Comparison of ENCODE assay signal across 17 mouse cellular contexts in the genomic region with DNA sequence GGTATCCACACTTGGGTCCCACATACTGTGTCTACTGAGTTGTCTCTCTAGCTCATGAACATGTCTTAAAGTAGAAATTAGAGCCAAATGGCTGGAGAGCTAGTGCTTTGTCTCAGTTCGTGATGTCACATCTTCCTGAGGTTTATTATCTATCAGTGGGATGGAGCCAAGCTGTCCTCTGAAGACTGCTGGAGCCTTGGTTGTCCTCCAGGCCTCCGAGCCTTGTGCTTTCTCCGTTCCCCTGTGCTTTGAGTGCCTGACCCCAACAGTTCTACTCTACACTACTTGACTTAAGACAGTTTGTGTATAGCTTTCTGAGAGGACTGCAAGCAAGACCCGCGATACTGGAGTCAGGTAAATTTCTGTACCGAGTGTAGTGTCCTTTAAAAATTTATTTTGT.
"Had no signal": no experiment of that assay in that cellular context is flagged by ENCODE, and none has a peak within 500 bp of the region (broad histone marks: within the 10 kb centered on the region; RNA-seq: fewer than 3 reads in every experiment).

No protein-coding gene starts in this region.

- H3K4me2 ChIP-seq: lung, embryonic 14.5 days; midbrain, embryonic 12.5 days had no signal

- DNase-seq: lung, adult 18-20 months; lung, embryonic 14.5 days; lung, postnatal 10 days; lung, postnatal 4 days; midbrain, embryonic 14.5 days; retina, postnatal 1 day; right cerebral cortex, adult 18-20 months; right cerebral cortex, postnatal 25 days; right cerebral cortex, postnatal 4 days; spleen, adult 18-20 months; thymus, adult 18-20 months; thymus, postnatal 14 days; thymus, postnatal 36 days had no signal

- H3K36me3 ChIP-seq: midbrain, embryonic 10.5 days; midbrain, embryonic 12.5 days had no signal

- ATAC-seq: midbrain, embryonic 16.5 days had no signal

- H3K27me3 ChIP-seq: midbrain, embryonic 12.5 days had no signal

- H3K4me3 ChIP-seq: midbrain, embryonic 10.5 days; midbrain, embryonic 12.5 days; myocyte had no signal

- H3K27ac ChIP-seq: midbrain, embryonic 10.5 days; midbrain, embryonic 12.5 days had no signal

- H3K9me3 ChIP-seq: midbrain, embryonic 10.5 days; midbrain, embryonic 12.5 days had no signal

- H3K4me1 ChIP-seq: midbrain, embryonic 12.5 days had no signal

- H3K9ac ChIP-seq: lung, embryonic 14.5 days; midbrain, embryonic 12.5 days had no signal
